Mouse (Mus musculus) liver, adult 2 months (tissue): ENCODE data around the gene Ust.

Source experiments
- CTCF ChIP-seq: fragments of 200-500 bp; IDR thresholded peaks from 2 replicates; pipeline ENCODE4 v1.5.1; 2011; ENCODE audit warnings: low read depth, low read length, control low read depth
- POLR2A ChIP-seq: fragments of 200-500 bp; IDR thresholded peaks from 2 replicates; pipeline ENCODE4 v1.6.1; 2011; ENCODE audit warnings: low read length, control low read depth; ENCODE audit not compliant: insufficient read depth; ENCODE audit errors: extremely low read depth

- TF ChIP-seq CTCF: no peak
- no peak for TF ChIP-seq POLR2A
Observed at GRCm38 (mm10) chr10:8446972-8447371, 71.7 kb downstream of the Ust start.
